Mouse (Mus musculus) retina, embryonic 14.5 days (tissue): Measurements from ENCODE around the gene Pla2g3.

ENCODE experiments used
- DNase-seq: peaks from one replicate; pipeline ENCODE4 v3.0.0-alpha.2; 2015; ENCODE audit warnings: low spot score

Pla2g3 gene

GRCm38 (mm10) chr11:3520919-3521318 is 32.8 kb downstream of the Pla2g3 start:
- DNase-seq = no peak

- no peak for DNase-seq
Observed at GRCm38 (mm10) chr11:3521339-3522224, 33.5 kb downstream of the Pla2g3 start.

DNA sequence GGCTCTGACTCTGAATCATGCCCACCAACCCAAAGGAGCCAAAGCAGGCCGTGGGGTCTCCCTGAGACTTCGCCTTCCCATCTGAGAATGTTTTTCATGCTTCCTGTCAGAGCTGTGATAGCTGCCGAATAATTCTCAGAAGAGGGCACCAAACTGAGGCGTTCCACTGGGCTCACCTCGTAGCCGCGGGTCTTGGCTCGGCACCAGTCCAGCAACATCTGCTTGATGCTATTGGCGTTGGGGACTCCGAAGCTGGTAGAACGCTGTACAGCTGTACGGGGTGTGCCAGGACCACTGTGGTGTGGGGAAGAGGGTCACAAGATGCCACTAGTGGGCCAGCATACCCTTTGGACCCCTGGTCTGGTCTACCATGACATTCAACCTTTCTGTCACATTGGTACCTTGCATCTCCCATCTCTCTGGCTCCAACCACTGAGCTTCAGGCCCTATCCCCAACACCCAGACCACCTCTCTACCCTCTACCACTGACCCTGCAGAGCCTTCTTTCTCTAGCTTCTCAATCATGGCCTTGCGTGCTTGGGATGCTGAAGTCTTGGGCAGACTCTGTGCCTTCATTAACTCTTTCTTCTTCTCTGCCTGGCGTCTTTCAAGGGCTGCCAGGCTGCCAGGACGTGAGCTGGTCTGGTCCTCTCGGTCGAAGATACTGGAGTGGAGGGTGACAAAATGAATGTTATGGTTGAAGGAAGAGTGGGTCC is 34.4 kb downstream of the Pla2g3 start:
- DNase-seq = no peak

DNA sequence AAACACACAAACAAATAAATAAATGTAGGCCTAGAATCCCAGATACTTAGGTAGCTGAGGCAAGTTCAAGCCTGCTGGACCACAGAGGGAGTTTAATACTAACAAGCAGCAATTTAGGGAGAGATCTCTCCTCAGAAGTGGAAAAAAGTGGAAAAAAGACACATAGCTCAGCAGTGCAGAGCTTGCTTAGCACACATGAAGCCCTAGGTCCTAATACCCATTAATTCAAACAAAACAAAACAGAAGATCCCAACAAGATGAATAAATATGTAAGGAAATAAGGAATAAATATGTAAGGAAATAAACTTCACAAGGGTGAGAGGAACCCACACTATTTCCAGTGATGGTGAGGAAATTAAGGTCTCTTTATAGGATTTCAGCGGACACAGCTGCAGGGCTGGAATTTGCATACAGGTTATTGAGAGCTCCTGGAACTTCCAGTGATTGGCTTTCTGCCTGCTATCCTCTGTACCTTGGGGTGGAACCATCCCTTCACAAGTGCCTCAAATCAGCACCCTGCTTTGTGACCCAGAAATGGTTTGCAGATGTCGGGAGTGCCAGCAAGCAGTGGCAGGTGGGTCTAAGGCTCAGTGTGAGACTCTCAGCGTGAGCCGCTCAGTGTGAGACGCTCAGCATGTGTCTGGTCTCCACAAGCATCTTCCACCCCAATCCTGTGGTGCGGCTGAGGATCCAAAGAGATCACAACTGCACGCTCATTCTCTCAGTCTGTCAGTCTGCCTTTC is 35.9 kb downstream of the Pla2g3 start:
- no peak for DNase-seq

DNA sequence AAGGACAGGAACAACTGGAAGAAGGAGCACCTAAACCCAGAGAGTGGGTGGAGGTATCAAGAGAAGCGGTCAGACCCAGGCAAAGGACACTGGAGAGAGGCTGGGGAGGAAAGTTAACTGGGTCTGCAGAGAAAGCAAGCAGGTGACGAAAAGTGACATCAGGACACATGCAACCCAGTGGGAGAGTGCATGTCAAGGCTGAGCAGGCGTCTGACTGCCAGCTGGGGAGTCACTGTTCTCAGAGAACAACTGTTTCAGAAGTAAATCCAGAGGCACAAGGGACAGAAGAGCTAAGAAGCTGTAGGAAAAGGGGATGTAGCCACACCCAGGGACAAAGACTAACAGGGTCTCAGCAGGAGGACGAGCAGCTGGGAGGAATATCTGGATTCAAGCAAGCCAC is 37.5 kb downstream of the Pla2g3 start:
- DNase-seq = no peak

GRCm38 (mm10) chr11:3526207-3526606 is 38.1 kb downstream of the Pla2g3 start:
- DNase-seq = no peak

- DNase-seq = no peak
Observed at GRCm38 (mm10) chr11:3526979-3527738, 39.1 kb downstream of the Pla2g3 start.

- no peak for DNase-seq
Observed at GRCm38 (mm10) chr11:3527766-3528165, 39.7 kb downstream of the Pla2g3 start.

GRCm38 (mm10) chr11:3528208-3528607 is 40.1 kb downstream of the Pla2g3 start:
- DNase-seq = no peak

DNA sequence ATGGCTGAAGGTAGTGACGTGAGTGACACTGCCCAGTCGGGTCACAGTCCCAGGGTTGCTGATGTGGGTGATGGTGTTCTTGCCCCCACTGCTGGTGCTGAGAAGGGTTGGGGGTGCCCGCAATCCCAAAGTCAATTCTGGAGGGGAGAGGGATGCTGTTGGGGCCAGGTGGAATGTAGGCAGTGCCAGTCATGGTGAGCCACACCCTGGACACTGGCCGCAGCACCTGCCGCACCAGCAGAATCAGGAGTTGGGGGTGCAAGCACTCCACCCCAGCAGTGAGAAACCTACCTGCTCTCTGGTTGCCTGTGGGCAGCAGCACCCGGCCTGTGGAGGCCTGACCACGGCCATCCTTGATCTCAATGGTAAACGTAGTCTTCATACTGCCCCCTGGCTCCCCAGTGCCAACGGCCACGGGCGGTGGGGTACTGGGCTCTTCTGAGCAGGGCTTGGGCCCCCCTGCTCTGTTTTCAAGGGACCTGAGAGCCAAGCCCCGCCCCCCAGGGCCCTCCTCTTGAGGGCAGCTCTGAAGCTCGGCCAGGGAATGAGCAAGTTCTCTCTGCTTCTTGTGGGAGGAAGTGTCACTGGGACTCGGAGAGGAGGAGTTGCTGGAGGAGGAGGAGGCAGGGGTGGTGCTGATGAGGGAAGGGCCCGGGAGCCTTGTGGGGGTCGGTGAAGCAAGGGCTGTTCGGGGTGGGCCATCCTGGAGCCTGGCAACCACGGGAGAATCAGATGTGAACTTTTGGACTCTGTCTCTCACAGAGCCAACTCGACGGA is 41.6 kb downstream of the Pla2g3 start:
- DNase-seq = no peak

DNA sequence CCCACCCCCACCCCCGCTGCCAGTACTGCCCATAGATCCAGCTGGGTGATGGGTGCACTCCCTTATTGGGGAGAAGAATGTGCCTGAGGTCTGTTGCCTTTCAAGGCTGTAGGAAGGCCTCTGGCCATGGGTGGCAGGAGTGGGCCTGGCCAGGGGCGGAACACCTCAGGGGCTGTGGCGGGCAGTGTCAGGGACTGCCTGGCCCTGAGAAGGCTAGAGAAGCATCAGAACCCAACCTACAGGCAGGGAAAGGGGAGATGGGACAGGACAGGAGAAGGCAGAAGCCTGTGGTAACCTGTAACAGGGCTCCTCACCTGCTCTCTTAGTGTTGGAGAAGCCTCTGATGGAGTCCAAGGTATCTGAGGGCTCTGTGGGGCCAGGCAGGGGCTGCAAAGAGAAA is 42.6 kb downstream of the Pla2g3 start:
- no peak for DNase-seq

DNA sequence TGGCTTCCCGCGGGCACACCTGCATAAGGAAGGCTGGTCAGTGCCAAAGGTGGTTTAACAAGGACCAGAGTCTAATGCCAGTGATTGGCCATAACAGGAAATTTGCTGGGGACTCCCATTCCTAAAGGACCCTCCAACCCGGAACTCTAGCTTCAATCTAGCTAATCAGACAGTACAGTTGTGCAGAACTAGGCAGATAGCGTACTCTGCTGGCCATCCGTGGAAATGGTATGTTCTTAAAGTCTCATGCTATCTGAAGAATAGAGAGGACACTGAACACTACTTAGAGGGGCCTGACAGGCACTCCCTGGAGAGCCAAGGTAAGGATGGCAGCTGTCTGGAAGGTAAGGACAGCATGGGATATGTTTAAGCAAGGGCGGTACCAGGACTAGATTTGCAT is 43.5 kb downstream of the Pla2g3 start:
- peak; percentile 49 for DNase-seq

- no peak for DNase-seq
Observed at GRCm38 (mm10) chr11:3532101-3532931, 44.2 kb downstream of the Pla2g3 start.

- no peak for DNase-seq
Observed at GRCm38 (mm10) chr11:3533406-3533932, 45.4 kb downstream of the Pla2g3 start.

DNA sequence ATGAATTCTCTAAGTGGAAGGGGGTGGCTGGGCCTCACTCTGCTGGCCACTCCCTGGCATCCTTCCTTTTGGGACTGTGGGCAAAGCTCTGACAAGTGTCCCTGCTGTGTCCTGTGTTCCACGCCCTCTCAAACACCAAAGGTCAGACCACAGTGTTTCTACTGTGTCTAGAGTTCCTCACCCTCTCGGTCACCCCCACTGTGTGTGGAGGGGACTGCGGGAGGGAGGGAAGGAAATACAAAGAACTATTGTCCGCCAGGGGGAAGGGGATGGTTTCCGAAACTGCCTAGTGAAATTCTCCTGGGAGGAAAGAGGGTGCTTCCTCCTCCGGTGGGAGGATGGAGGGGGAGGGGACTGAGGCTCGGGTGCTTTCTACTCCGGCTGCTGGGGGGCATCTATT is 46.9 kb downstream of the Pla2g3 start:
- DNase-seq = no peak

DNA sequence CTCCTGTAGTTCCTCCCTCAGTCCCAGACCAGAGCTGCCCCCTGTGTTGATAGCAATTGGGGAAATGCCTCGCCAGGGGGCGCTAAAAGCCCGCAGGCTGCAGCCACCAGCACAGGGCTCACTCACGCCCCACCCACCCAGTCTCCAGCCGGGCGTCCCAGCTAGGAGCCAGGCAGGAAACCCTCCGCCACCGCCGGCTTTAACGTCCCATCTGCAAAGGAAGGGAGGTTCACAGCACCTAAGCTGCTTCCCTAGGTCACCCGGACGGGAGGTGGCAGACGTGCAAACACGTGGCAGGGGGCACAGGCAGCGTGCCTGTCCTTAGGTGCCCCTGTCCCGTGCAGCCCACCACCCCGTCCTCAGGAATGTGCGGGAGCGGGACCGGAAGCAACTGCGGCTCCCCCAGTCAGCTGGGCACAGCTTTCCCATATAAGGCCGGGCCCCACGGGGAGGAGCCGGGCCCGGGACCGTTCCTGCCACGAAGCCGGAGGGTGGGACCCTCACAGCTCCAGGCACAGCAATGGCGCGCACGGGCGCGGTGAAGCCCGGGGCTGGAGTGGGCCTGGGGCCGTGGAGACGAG is 47.4 kb downstream of the Pla2g3 start:
- DNase-seq = peak; percentile 97

GRCm38 (mm10) chr11:3536082-3536481 is 48.0 kb downstream of the Pla2g3 start:
- no peak for DNase-seq

DNA sequence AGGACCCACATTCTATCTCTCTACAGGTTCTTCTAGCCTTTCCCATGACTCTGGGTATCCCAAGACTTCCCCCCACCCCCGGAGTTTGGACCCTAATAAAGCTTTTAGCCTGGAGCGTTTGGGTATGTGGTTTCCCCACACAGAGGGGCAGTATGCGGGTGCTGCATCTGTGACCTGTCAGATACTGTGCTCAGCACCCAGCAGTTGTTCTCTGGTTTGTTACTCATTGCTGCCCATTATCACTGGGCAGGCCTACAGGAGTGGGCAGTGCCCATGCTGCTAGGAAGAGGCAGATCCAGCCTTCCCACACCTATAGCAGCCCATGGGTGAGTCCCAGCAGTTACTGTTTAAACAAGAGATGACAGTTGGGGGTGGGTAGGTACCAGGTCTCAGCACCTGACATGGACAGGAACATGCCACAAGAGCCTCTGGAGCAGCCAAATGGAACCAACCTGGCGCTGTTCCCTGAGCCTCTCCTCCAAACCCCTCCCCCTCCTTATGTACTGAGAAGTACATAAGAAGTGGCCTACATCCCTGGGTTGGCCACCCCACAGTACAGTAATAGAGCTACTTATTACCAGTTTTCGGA is 48.8 kb downstream of the Pla2g3 start:
- no peak for DNase-seq

- DNase-seq = no peak
Observed at GRCm38 (mm10) chr11:3537711-3538110, 49.6 kb downstream of the Pla2g3 start.
